Mouse (Mus musculus): ENCODE results near the gene Selenom. TPM values are rescaled to one million over a fixed set of nuclear protein-coding genes. Genes with fewer than 3 reads are reported as not detected.

Selenom gene
- polyA plus RNA-seq, 2 experiments, result 201 to 214 TPM

- 12% methylated on average over 4 of the region's 4 CpGs for WGBS
These were observed 732 bp downstream of the Selenom start for GRCm38 (mm10) chr11:3515216-3515615.

GRCm38 (mm10) chr11:3515637-3516036 is 1.2 kb downstream of the Selenom start:
- no peak for TF ChIP-seq POLR2A (IDR thresholded peaks at IDR 0.05; ENCODE audit: borderline replicate concordance, extremely low read depth, insufficient read depth, insufficient read length)
- peaks cover 19% of the 10 kb centered on the region for H3K4me1 ChIP-seq (ENCODE audit: control insufficient read depth, insufficient read depth, low read length)
- H3K4me2 ChIP-seq (replicated peaks; ENCODE audit: low read depth, low read length, severe bottlenecking), result peak overlapping the region; percentile 49
- H3K27me3 ChIP-seq (ENCODE audit: control insufficient read depth, insufficient read depth, low read length), result 0 out of 2 replicates have a peak, but pooled peaks cover 5% of the 10 kb centered on the region
- no peak for DNase-seq (ENCODE audit: low spot score)
- WGBS, result 70% methylated on average over 4 of the region's 4 CpGs
- peaks cover 16% of the 10 kb centered on the region for H3K36me3 ChIP-seq (ENCODE audit: control insufficient read depth, insufficient read depth, low read length)
- H3K9me3 ChIP-seq (ENCODE audit: control insufficient read depth, low read length), result no peaks in the 10 kb centered on the region
- peak overlapping the region; percentile 60 for H3K4me3 ChIP-seq (replicated peaks; ENCODE audit: low read length)
- no peak for ATAC-seq (ENCODE audit: low FRiP score, low read depth)
- H3K9ac ChIP-seq (ENCODE audit: low read depth, low read length, severe bottlenecking), result 0 out of 2 replicates have a peak overlapping the region, but pooled peaks have one; percentile 76
- no peak overlapping the region for H3K27ac ChIP-seq (replicated peaks; ENCODE audit: low read depth, low read length)

More at GRCm38 (mm10) chr11:3515216-3515615, 732 bp downstream of the Selenom start:
- Histone ChIP-seq H3K27me3 (ENCODE audit: control insufficient read depth, insufficient read depth, low read length) (0 out of 2 replicates have a peak, but pooled peaks cover 5% of the 10 kb centered on the region), H3K9ac (ENCODE audit: low read depth, low read length, severe bottlenecking) (peak overlapping the region; percentile 76), H3K4me3 (replicated peaks; ENCODE audit: low read length) (peak overlapping the region; percentile 60), H3K4me2 (replicated peaks; ENCODE audit: low read depth, low read length, severe bottlenecking) (peak overlapping the region; percentile 49), H3K4me1 (ENCODE audit: control insufficient read depth, insufficient read depth, low read length) (peaks cover 19% of the 10 kb centered on the region), H3K27ac (replicated peaks; ENCODE audit: low read depth, low read length) (peak overlapping the region; percentile 52; the same call in 1 of the 2 replicates), H3K36me3 (ENCODE audit: control insufficient read depth, insufficient read depth, low read length) (peaks cover 12% of the 10 kb centered on the region), H3K9me3 (ENCODE audit: control insufficient read depth, low read length) (no peaks in the 10 kb centered on the region)
- ATAC-seq (ENCODE audit: low FRiP score, low read depth) (peak; percentile 3; the same call in 1 of the 2 replicates), DNase-seq (ENCODE audit: low spot score) (no peak)
- no peak for TF ChIP-seq POLR2A (IDR thresholded peaks at IDR 0.05; ENCODE audit: borderline replicate concordance, extremely low read depth, insufficient read depth, insufficient read length)

GRCm38 (mm10) chr11:3516121-3516520 is 1.6 kb downstream of the Selenom start:
- no peak overlapping the region for H3K9ac ChIP-seq (ENCODE audit: low read depth, low read length, severe bottlenecking)
- peak overlapping the region; percentile 60; the same call in 1 of the 2 replicates for H3K4me3 ChIP-seq (replicated peaks; ENCODE audit: low read length)
- no peak for TF ChIP-seq POLR2A (IDR thresholded peaks at IDR 0.05; ENCODE audit: borderline replicate concordance, extremely low read depth, insufficient read depth, insufficient read length)
- H3K36me3 ChIP-seq (ENCODE audit: control insufficient read depth, insufficient read depth, low read length), result peaks cover 21% of the 10 kb centered on the region
- H3K27ac ChIP-seq (replicated peaks; ENCODE audit: low read depth, low read length), result no peak overlapping the region
- peaks cover 19% of the 10 kb centered on the region for H3K4me1 ChIP-seq (ENCODE audit: control insufficient read depth, insufficient read depth, low read length)
- no peak for ATAC-seq (ENCODE audit: low FRiP score, low read depth)
- no peaks in the 10 kb centered on the region for H3K9me3 ChIP-seq (ENCODE audit: control insufficient read depth, low read length)
- H3K27me3 ChIP-seq (ENCODE audit: control insufficient read depth, insufficient read depth, low read length), result 0 out of 2 replicates have a peak, but pooled peaks cover 5% of the 10 kb centered on the region
- H3K4me2 ChIP-seq (replicated peaks; ENCODE audit: low read depth, low read length, severe bottlenecking), result peak overlapping the region; percentile 49
- 71% methylated on average over 5 of the region's 5 CpGs for WGBS
- no peak for DNase-seq (ENCODE audit: low spot score)

GRCm38 (mm10) chr11:3516859-3517845 is 2.7 kb downstream of the Selenom start:
- 0 out of 2 replicates have a peak, but pooled peaks cover 5% of the 10 kb centered on the region for H3K27me3 ChIP-seq (ENCODE audit: control insufficient read depth, insufficient read depth, low read length)
- H3K9me3 ChIP-seq (ENCODE audit: control insufficient read depth, low read length), result no peaks in the 10 kb centered on the region
- H3K4me2 ChIP-seq (replicated peaks; ENCODE audit: low read depth, low read length, severe bottlenecking), result peak overlapping the region; percentile 77
- DNase-seq (ENCODE audit: low spot score) (no peak), ATAC-seq (ENCODE audit: low FRiP score, low read depth) (no peak)
- H3K4me1 ChIP-seq (ENCODE audit: control insufficient read depth, insufficient read depth, low read length), result peaks cover 19% of the 10 kb centered on the region
- H3K4me3 ChIP-seq (replicated peaks; ENCODE audit: low read length), result peak overlapping the region; percentile 36
- no peak for TF ChIP-seq POLR2A (IDR thresholded peaks at IDR 0.05; ENCODE audit: borderline replicate concordance, extremely low read depth, insufficient read depth, insufficient read length)
- H3K27ac ChIP-seq (replicated peaks; ENCODE audit: low read depth, low read length), result no peak overlapping the region
- WGBS, result 3% methylated on average over 50 of the region's 50 CpGs
- H3K36me3 ChIP-seq (ENCODE audit: control insufficient read depth, insufficient read depth, low read length), result peaks cover 30% of the 10 kb centered on the region
- peak overlapping the region; percentile 38 for H3K9ac ChIP-seq (ENCODE audit: low read depth, low read length, severe bottlenecking)

Measured in limb, embryonic 14.5 days (tissue).